ENCODE assay signal across 9 mouse cellular contexts in genomic region chr16:78197252-78197896, GRCm38 (mm10).
DNase-seq lines count a peak whose midpoint lies in the region; ATAC-seq lines count a peak whose summit lies in the region.
"Had no signal": no experiment of that assay in that cellular context is flagged by ENCODE, and none has a peak within 500 bp of the region (broad histone marks: within the 10 kb centered on the region; RNA-seq: fewer than 3 reads in every experiment).

No protein-coding gene starts in this region.

- H3K36me3 ChIP-seq in forebrain, embryonic 15.5 days, result no peaks in the 10 kb centered on the region
- H3K36me3 ChIP-seq: lung, embryonic 15.5 days had no signal

- DNase-seq in Muller cell, postnatal 12 days (ENCODE audit: inconsistent ontology term), result peak; percentile 77
- peak; percentile 77 for DNase-seq in c-Kit-positive CD71-negative TER-119-negative erythroid progenitor cells, embryonic 14.5 days (ENCODE audit: low read depth)
- DNase-seq in hindlimb bud, embryonic 11.5 days (ENCODE audit: extremely low spot score, low read depth, low spot score), result peak; percentile 73
- peak; percentile 84 to 92 for DNase-seq in left cerebral cortex, adult 18-20 months (ENCODE audit: low spot score in 2 of 2)
- peak; percentile 86 for DNase-seq in mesoderm, embryonic 11.5 days (ENCODE audit: low read depth, low spot score)
- DNase-seq in right cerebral cortex, postnatal 4 days, result peak; percentile 97

- H3K4me3 ChIP-seq in forebrain, embryonic 15.5 days, result no peak overlapping the region
- H3K4me3 ChIP-seq: lung, embryonic 15.5 days had no signal

- 10% methylated on average over 10 of the region's 10 CpGs for WGBS in forebrain, embryonic 15.5 days

- no peak overlapping the region for H3K4me2 ChIP-seq in forebrain, embryonic 15.5 days (replicated peaks)
- H3K4me2 ChIP-seq: lung, embryonic 15.5 days had no signal

- ATAC-seq in forebrain, embryonic 15.5 days (replicated peaks), result peak; percentile 74; the same call in 1 of the 2 replicates
- ATAC-seq in erythroid progenitor cell, adult 5-6 weeks (replicated peaks; ENCODE audit: low FRiP score, poor library complexity, severe bottlenecking), result no peak

- H3K4me1 ChIP-seq in forebrain, embryonic 15.5 days, result no peaks in the 10 kb centered on the region; the same call in 1 of the 2 replicates

- H3K27me3 ChIP-seq in forebrain, embryonic 15.5 days, result no peaks in the 10 kb centered on the region
- H3K27me3 ChIP-seq: lung, embryonic 15.5 days had no signal

- no peak overlapping the region for H3K9ac ChIP-seq in forebrain, embryonic 15.5 days (replicated peaks)
- H3K9ac ChIP-seq: lung, embryonic 15.5 days had no signal

- no peaks in the 10 kb centered on the region for H3K9me3 ChIP-seq in forebrain, embryonic 15.5 days
- H3K9me3 ChIP-seq: lung, embryonic 15.5 days had no signal

- H3K27ac ChIP-seq in forebrain, embryonic 15.5 days (replicated peaks), result no peak overlapping the region
- H3K27ac ChIP-seq: lung, embryonic 15.5 days had no signal
